Mouse (Mus musculus): ENCODE data around the gene A930004D18Rik. TPM values are rescaled to one million over a fixed set of nuclear protein-coding genes. Genes with fewer than 3 reads are reported as not detected.

The A930004D18Rik gene
- polyA plus RNA-seq, 1 experiment from 2014 or later: 10.2 TPM

GRCm38 (mm10) chr2:18039566-18040290, 2.2 kb upstream of the A930004D18Rik start:
- DNase-seq (ENCODE audit: low read depth, low spot score) (no peak), ATAC-seq (no peak)
- ChIA-PET POLR2A (no interaction called here), CTCF (no interaction called here)
- H3K27me3 ChIP-seq: no peaks in the 10 kb centered on the region
- in situ Hi-C loops (cut with MboI; ENCODE audit: low pct_unique_long_range_greater_than_20kb): loop anchor here (5.0 kb wide), 1 partner anchor 58 kb away; no protein-coding TSS in a partner anchor
- no peak for TF ChIP-seq CTCF (IDR thresholded peaks at IDR 0.05)

DNA sequence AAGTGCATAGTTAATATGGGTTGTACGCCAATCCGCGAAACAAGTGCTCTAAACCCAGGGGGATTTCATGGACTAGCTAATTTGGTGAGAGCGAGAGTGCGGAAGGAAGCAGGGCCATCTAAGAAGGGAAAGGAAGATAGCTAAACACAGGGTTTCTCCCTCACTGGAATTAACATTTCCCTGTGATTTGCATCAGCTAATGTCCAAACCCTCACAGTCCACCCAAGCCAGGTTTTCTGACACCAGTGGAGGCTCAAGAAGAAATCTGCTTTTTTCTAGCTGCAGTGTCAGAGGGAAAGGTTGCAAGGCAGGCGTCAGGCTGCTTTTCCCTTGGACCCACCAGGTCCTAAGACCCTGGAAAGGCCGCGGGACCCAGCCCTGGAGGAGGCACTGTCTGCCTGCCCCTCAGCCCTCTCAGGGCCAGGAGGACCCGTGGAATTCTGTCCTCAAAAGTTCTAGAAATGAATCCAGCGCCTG, 1.4 kb upstream of the A930004D18Rik start:
- in situ Hi-C loops (cut with MboI; ENCODE audit: low pct_unique_long_range_greater_than_20kb): loop anchor here (5.0 kb wide), 1 partner anchor 58 kb away; no protein-coding TSS in a partner anchor
- H3K27me3 ChIP-seq: no peaks in the 10 kb centered on the region
- DNase-seq (ENCODE audit: low read depth, low spot score) (no peak), ATAC-seq (no peak)
- ChIA-PET CTCF (no interaction called here), POLR2A (no interaction called here)
- TF ChIP-seq CTCF (IDR thresholded peaks at IDR 0.05): no peak

GRCm38 (mm10) chr2:18038141-18038752, 710 bp upstream of the A930004D18Rik start:
- in situ Hi-C loops (cut with MboI; ENCODE audit: low pct_unique_long_range_greater_than_20kb): loop anchor here (5.0 kb wide), 1 partner anchor 59 kb away; no protein-coding TSS in a partner anchor
- no peak for ATAC-seq
- DNase-seq (ENCODE audit: low read depth, low spot score): no peak
- H3K27me3 ChIP-seq: no peaks in the 10 kb centered on the region
- TF ChIP-seq CTCF (IDR thresholded peaks at IDR 0.05): no peak
- POLR2A ChIA-PET: no interaction called here
- CTCF ChIA-PET: interaction anchor here (1.0 to 2.6 kb wide), 2 partner anchors 11 to 22 kb away, joined by 4 to 11 read pairs; partner anchors contain the start of gene Skida1

- ChIA-PET POLR2A (no interaction called here), CTCF (interaction anchor here (1.2 kb wide), 1 partner anchor 12 kb away, joined by 3 read pairs; no protein-coding TSS in a partner anchor)
- no peak for ATAC-seq
- in situ Hi-C loops (cut with MboI; ENCODE audit: low pct_unique_long_range_greater_than_20kb): loop anchor here (5.0 kb wide), 1 partner anchor 63 kb away; no protein-coding TSS in a partner anchor
- no peaks in the 10 kb centered on the region for H3K27me3 ChIP-seq
- TF ChIP-seq CTCF (IDR thresholded peaks at IDR 0.05): no peak
- no peak for DNase-seq (ENCODE audit: low read depth, low spot score)
Measured at GRCm38 (mm10) chr2:18034371-18035250, 2.9 kb downstream of the A930004D18Rik start.

DNA sequence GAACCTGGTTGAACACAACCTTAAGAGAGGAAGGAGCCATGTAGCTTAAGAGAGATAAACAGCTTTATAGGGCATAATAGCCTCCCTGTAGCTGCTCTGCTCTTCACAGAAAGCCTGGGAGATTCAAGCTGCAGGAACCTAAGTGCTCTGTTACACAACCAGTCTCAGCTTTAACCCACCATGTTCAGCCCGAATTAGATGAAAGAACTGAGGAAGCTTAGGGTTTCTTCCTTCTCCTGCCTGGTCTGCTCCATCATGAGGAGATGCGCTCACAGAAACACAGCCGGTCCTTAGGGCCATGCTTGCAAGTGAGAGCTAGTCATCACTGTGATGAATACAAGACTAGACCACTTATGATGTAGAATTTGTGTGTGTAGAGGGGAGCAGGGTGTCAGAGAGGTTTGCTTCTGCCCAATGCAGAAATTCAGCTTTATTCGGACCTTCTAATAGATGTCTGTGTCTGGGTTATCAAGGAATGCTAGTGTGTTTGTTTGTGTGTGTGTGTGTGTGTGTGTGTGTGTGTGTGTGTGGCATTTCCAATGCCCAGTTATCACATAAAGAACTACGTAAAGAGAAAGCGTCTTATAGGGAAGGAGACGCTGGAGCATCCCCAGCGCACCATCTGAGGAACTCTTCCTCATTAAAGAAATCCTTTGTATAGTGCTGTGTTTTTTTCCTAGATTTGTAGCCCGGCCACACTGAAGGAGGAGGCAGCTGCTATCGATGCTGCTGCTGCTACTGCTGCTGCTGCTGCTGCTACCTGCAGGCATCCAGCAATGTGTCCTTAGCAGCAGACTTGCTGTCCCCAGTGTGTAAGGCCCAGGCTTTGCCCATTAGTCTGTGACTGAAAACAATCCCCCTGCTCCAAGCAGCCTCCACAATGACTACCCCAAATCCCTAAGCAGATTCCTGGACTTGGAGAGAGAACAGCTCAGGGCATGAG, 4.1 kb downstream of the A930004D18Rik start:
- ChIA-PET CTCF (interaction anchor here (0.9 to 1.2 kb wide), 2 partner anchors 10 to 14 kb away, joined by 3 read pairs; no protein-coding TSS in a partner anchor), POLR2A (interaction anchor here (0.6 to 1.7 kb wide), 3 partner anchors 11 to 1720 kb away, joined by 3 to 5 read pairs (median 4); no protein-coding TSS in a partner anchor)
- in situ Hi-C loops (cut with MboI; ENCODE audit: low pct_unique_long_range_greater_than_20kb): no loop called here
- DNase-seq (ENCODE audit: low read depth, low spot score) (no peak), ATAC-seq (no peak)
- H3K27me3 ChIP-seq: no peaks in the 10 kb centered on the region
- no peak for TF ChIP-seq CTCF (IDR thresholded peaks at IDR 0.05)

DNA sequence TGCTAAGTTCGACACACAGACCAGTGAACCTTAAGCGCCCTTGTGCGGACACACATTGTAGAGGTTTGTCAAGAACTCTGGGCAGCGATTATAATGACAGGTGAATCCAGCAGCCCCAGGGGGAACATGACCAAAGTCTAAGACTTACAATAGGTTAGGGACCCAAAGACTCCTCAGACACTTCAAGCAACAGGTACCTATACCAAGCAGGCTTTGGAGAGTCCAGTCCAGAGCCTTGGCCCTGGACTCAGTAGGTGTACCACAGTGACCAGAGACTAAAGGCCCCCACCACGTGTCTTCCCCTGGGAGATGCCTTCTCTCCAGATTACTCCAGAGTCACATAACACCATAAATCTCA, 5.0 kb downstream of the A930004D18Rik start:
- in situ Hi-C loops (cut with MboI; ENCODE audit: low pct_unique_long_range_greater_than_20kb): no loop called here
- no peaks in the 10 kb centered on the region for H3K27me3 ChIP-seq
- no peak for TF ChIP-seq CTCF (IDR thresholded peaks at IDR 0.05)
- DNase-seq (ENCODE audit: low read depth, low spot score): no peak
- CTCF ChIA-PET: no interaction called here
- ATAC-seq: no peak
- POLR2A ChIA-PET: interaction anchor here (1.7 kb wide), 1 partner anchor 12 kb away, joined by 5 read pairs; no protein-coding TSS in a partner anchor

DNA sequence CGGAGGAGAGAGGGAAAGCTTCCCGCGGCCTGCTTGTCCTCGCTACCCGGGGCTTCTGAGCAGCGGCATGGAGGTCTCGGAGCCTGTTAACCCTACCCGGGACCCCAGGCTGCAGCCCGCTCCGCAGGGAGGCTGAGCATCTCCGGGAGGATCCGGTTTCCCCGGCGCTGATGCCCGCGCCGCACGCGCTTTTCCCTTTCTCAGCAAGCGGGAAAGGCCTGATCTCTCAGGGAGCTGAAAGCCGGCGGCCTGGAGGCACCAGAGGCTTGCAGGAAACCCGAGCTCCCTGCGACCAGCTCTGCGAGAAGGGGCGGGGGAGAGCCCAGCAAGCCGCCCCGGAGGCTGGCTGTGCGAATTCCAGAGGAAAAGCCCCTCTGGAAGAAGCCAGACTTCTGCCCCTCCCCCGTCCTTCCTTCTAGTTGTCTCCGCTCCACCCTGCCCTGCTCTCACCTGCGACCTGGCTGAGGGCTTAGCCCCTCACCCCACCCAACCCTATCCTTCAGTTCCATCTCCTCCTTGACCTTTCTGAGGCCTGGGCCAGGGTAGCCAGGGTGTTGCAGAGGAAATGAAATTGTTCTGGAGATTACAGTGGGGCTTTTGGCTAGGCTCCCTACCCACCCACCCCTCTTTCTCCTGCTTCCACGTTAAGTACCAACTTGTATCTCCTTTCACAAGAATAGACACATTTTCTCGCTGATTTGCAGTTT, 5.6 kb downstream of the A930004D18Rik start:
- ChIA-PET CTCF (interaction anchor here (1.6 kb wide), 1 partner anchor 14 kb away, joined by 3 read pairs; no protein-coding TSS in a partner anchor), POLR2A (interaction anchor here (0.7 to 1.7 kb wide), 2 partner anchors 13 to 801 kb away, joined by 3 to 5 read pairs; no protein-coding TSS in a partner anchor)
- H3K27me3 ChIP-seq: no peaks in the 10 kb centered on the region
- in situ Hi-C loops (cut with MboI; ENCODE audit: low pct_unique_long_range_greater_than_20kb): no loop called here
- DNase-seq (ENCODE audit: low read depth, low spot score) (no peak), ATAC-seq (no peak)
- no peak for TF ChIP-seq CTCF (IDR thresholded peaks at IDR 0.05)

GRCm38 (mm10) chr2:18031271-18031821, 6.2 kb downstream of the A930004D18Rik start:
- in situ Hi-C loops (cut with MboI; ENCODE audit: low pct_unique_long_range_greater_than_20kb): no loop called here
- ChIA-PET CTCF (interaction anchor here (1.6 kb wide), 1 partner anchor 14 kb away, joined by 3 read pairs; no protein-coding TSS in a partner anchor), POLR2A (interaction anchor here (0.7 kb wide), 2 partner anchors 802 to 1509 kb away, joined by 3 to 4 read pairs; no protein-coding TSS in a partner anchor)
- no peaks in the 10 kb centered on the region for H3K27me3 ChIP-seq
- no peak for DNase-seq (ENCODE audit: low read depth, low spot score)
- ATAC-seq: no peak
- TF ChIP-seq CTCF (IDR thresholded peaks at IDR 0.05): no peak

Measured in Patski (cell line).